Mouse (Mus musculus): ENCODE measurements around the gene Ciapin1.

- no peak for TF ChIP-seq CTCF (IDR thresholded peaks at IDR 0.05; ENCODE audit: control insufficient read depth, insufficient read depth, insufficient read length)
- no peak for TF ChIP-seq USF1 (IDR thresholded peaks at IDR 0.05; ENCODE audit: low read depth)
- TF ChIP-seq MYOD1 (IDR thresholded peaks at IDR 0.05; ENCODE audit: control insufficient read depth, insufficient read length, low read depth): no peak
These were observed 61.8 kb downstream of the Ciapin1 start for GRCm38 (mm10) chr8:94776346-94776745.
